Mouse (Mus musculus): Measurements from ENCODE around the gene Zcchc14.

The Zcchc14 gene

GRCm38 (mm10) chr8:121580465-121580864 is 72.2 kb downstream of the Zcchc14 start:
- DNase-seq = no peak

- DNase-seq = peak; percentile 99
These were observed 73.8 kb downstream of the Zcchc14 start, which contains the start of gene Fbxo31 for GRCm38 (mm10) chr8:121578676-121579451. Gene Fbxo31, minus strand, starts transcription at chr8:121578806.

- DNase-seq = no peak
These were observed 74.7 kb downstream of the Zcchc14 start for GRCm38 (mm10) chr8:121577751-121578675.

GRCm38 (mm10) chr8:121575661-121576060 is 77.0 kb downstream of the Zcchc14 start:
- DNase-seq = no peak

DNA sequence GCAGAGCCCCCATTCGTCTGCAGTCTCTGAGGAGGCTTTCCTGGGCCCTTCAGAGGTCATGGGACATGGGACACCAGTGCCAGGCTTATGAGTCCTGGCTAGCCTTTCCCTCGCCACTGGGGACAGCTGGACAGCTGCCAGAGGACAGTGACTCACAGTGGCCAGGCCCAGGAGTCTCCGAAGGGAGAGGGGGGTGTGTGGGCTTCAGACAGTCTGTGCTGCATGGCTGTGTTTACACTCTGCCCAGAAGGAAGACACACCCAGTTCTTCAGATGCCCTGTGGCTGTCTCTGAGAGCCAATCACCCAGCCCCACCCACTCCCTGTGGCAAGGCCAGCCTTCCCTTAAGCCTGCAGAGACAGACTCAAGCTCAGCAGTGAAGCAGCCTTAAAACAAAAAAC is 79.4 kb downstream of the Zcchc14 start:
- peak; percentile 98 for DNase-seq

- no peak for DNase-seq
These were observed 80.6 kb downstream of the Zcchc14 start for GRCm38 (mm10) chr8:121572121-121572520.

- no peak for DNase-seq
These were observed 81.9 kb downstream of the Zcchc14 start for GRCm38 (mm10) chr8:121570801-121571200.

- no peak for DNase-seq
These were observed 82.4 kb downstream of the Zcchc14 start for GRCm38 (mm10) chr8:121570335-121570734.

- no peak for DNase-seq
These were observed 84.4 kb downstream of the Zcchc14 start for GRCm38 (mm10) chr8:121568321-121568720.

- no peak for DNase-seq
These were observed 89.0 kb downstream of the Zcchc14 start for GRCm38 (mm10) chr8:121563701-121564100.

DNA sequence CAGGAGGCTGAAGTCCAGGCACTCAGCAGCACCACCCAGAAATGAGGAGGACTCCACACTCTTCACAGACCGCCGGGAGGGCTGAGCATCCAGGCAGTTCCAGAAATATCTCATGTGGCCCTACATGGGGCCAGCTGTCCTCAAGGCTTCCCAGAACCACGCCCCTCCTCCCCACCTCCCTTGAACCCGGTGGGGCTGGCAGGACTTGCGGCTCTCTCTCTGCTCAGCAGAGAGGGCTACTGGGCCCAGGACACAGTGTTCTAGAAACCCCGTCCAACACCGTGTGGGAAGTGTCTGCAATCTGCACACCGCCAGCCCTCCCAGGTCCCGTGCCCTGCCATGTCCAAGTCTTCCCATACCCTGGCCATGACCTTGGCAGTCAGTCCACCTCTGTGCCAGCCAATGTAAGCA is 89.8 kb downstream of the Zcchc14 start:
- peak; percentile 99 for DNase-seq

DNA sequence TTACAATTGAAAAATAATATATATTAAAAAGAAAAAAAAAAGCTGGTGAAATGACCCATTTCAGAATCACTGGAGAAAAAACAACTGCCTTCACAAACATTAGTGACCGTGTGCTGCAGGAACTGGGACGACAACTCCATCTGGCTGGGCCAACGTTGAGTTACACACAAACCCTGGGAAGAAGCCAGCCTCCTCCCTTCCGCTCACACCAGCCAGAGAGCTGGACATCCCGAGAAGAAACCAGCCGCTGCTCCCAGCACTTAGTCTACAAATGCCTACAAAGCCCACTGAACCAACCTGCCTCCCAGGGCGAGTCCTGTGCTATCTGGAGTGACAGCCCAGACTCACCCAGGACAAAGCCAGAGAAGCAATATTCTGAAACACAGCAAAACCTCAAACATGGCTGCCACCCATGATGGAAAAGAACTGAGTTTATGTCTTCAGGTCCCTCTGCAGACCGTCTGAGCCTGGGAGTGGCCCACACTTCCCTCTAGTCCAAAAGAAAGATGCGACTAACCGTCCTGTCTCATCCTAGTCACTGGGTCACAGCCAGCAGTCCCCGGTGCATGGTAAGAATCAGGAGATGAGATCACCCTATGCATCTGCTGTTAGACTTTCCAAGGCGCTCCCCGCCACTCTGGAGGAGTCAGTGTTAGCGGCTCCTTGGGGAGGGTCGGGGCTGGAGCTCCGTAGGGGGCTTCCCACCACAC is 90.9 kb downstream of the Zcchc14 start:
- peak; percentile 97 for DNase-seq

DNA sequence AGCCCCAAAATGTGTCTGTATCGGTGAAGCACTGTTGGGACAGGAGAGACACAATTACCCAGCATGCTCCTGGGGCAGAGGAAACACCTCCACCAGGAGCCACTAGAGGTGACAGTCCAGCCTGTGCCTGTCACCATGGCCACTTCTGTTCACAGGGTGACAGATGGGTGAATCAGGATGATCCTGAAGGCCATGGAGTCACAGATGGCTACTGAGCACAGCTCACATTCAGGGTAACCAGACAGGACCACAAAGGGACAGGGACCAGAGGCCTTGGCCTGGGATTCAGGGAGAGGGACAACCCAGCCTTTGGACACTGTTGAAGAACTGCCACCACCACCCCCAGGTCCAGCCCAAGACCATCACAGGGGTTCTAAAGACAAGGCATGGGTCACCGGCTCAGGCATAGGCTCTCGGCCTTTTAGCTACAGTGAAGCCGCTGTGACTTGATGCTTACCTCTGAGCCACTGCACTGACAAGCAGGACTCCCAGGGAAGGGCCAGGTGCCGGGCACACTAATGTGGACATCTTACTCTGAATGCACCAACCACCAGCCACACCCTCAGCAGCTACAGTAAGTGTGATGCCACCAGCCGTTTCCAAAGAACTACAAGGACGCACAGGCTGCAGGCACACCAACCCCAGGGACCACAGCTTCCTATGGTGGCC is 92.1 kb downstream of the Zcchc14 start:
- peak; percentile 92 for DNase-seq

- DNase-seq = peak; percentile 91
These were observed 92.9 kb downstream of the Zcchc14 start for GRCm38 (mm10) chr8:121559801-121560200.

DNA sequence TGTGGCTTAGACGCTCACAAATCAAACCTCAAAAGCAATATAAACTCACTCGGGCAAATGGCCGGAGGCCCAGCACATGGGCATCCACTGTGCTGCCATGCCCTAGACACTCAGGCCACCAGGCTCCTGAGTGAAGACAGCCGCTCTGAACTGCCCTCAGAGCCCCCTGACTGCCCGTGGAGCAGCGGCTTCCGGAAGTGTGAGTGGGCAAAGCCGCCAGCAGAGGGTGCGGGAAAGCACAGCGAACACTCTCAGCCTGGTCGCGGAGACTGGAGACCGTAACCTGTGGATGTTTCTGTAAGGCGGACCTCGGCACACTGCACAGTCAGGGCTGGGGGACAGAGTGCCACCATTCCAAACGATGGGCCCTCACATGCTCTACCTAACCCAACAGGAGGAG is 94.2 kb downstream of the Zcchc14 start:
- peak; percentile 88 for DNase-seq

- peak; percentile 75 for DNase-seq
These were observed 95.0 kb downstream of the Zcchc14 start for GRCm38 (mm10) chr8:121557746-121558145.

DNA sequence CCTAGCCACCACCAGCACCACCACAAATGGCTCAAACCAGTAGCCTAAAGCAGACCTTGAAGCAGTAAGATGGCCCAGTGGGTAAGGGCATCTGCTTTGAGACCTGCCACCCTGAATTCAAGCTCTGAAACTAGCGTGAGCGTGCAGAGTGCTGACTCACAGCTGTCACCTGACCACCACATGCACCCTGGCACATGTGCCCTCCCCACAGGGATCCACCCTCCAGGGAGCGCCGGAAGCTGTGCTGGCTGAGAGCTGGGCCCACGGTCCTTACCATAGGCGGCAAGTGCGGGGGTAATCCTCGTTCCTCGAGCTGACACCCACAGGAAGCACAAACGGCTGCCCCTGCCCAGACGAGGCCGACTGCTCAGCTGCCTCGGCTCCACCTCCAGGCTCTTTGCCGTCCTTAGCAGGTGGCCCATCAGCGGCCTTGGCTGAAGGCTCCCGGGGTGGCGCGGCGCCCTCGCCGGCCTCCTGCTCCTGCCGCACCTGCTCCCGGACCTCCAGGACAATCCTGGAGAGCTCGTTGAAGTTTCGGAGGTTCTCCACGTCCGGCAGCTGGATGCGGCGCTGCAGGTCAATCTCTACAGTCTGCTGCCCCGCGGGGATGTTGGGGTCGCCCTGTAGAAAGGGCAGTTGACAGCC is 98.7 kb downstream of the Zcchc14 start:
- peak; percentile 80 for DNase-seq

DNA sequence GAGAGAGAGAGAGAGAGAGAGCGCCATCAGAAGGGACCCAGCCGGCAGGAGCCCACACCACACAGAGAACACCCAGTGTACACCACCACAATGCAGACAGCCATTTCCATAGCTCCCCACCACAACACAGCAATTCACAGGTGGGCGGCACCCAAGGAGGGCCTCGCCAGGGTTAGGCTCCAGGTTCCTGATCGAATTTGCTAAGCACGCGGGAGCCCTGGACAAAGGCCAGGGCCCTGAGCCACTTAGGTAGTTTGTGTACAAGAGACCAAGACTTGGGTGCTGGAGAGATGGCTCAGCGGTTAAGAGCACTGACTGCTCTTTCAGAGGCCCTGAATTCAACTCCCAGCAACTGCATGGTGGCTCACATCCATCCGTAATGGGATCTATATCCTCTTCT is 100.2 kb downstream of the Zcchc14 start:
- peak; percentile 66 for DNase-seq

DNA sequence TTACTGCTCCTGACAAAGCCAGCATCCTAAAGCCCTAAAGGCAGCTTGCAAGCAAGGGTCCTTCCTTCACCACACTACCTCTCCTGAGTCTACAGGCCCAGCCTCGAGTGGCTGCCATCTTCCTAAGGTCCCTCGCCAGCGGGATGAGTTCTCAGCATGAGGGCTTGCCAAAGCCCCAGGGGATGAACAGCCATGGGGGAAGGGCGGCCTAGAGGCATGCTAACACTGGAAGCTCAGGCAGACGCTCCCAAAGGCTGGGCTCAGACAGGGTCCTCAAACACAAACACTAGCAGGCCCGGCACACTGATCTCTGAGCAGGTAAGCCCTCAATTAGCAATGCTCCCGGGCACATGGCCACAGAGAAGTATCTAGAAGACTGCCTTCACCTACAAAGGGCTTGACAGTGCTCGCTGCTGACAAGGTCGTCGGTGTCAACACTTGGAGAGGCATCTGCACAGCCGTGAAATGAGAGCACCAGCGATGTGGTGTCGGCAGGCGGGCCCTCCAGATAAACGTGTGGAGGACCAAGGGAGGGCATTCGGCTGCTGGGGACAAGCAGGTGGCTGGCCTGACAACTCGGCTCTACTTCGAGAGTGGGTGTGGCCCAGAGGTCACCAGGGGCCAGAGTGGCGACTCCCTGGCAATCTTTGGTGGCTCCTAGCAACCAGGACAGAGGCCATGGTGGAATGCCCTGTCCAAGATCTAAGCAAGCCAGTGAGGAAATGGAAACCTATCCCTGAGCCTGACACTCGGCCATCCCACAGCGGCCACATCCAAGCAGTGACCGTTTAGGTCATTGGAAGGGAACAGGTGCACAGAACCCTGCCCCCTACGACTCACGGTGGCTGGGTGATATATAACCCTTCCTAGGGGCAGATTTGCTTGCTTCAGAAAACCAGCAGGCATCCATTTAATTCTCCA is 101.4 kb downstream of the Zcchc14 start:
- peak; percentile 93 for DNase-seq

DNA sequence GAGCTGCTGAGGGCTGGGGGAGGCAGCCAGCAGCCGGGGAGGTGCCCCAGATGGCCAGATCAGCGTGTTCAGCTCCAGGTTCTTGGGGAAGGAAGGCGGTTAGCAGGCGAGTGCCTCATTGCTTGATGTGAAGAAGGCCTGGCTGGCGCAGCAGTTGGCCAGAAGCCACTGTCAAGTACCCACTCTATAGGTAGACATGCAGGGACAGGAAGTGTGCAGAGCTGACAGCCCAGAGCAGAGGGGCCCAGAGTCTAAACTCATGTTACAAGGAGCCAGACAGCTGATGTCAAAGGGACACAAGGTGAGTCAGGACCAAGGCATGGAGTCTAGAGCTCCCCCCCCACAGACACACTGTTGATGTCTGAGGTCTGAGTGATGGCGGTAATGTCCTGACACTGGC is 102.6 kb downstream of the Zcchc14 start:
- DNase-seq = peak; percentile 85
